Mouse (Mus musculus) heart, postnatal 14 days (tissue): ENCODE data around the gene Qdpr. TPM values are rescaled to one million over a fixed set of nuclear protein-coding genes. Genes with fewer than 3 reads are reported as not detected.

ENCODE experiments used
- DNase-seq, 2 experiments: peaks; one replicate each; pipeline ENCODE4 v3.0.0; 2021 to 2022
- intact Hi-C: fragments of 180-260 bp; cut with DNase I; formaldehyde crosslinking; loops from one replicate; pipeline ENCODE4 v1.15.1; 2025
- long read RNA-seq, 2 experiments: library from polyadenylated mRNA; stranded (forward); transcript quantifications; one replicate each; pipeline ENCODE4 v2.0.0; 2021
- total RNA-seq, 2 experiments: library from RNA; stranded (reverse); gene quantifications; 2 replicates each; pipeline ENCODE4 v1.2.3; 2021

Gene Qdpr
- total RNA-seq = 10 to 100 TPM; 69.2 to 73.7 TPM
- long read RNA-seq, experiment 1, transcript Qdpr-201 (7 exons, 1,380 nt) = major isoform, 84 of 91 reads
- long read RNA-seq, experiment 1, partial matches to known transcripts = 4 of 91 reads
- long read RNA-seq, experiment 1, other reads (novel, unspliced or antisense) = 2 of 91 reads
- long read RNA-seq, experiment 2, transcript Qdpr-201 (7 exons, 1,380 nt) = major isoform, 51 of 54 reads
- long read RNA-seq, experiment 2, partial matches to known transcripts = 0 of 54 reads
- long read RNA-seq, experiment 2, other reads (novel, unspliced or antisense) = 3 of 54 reads

DNA sequence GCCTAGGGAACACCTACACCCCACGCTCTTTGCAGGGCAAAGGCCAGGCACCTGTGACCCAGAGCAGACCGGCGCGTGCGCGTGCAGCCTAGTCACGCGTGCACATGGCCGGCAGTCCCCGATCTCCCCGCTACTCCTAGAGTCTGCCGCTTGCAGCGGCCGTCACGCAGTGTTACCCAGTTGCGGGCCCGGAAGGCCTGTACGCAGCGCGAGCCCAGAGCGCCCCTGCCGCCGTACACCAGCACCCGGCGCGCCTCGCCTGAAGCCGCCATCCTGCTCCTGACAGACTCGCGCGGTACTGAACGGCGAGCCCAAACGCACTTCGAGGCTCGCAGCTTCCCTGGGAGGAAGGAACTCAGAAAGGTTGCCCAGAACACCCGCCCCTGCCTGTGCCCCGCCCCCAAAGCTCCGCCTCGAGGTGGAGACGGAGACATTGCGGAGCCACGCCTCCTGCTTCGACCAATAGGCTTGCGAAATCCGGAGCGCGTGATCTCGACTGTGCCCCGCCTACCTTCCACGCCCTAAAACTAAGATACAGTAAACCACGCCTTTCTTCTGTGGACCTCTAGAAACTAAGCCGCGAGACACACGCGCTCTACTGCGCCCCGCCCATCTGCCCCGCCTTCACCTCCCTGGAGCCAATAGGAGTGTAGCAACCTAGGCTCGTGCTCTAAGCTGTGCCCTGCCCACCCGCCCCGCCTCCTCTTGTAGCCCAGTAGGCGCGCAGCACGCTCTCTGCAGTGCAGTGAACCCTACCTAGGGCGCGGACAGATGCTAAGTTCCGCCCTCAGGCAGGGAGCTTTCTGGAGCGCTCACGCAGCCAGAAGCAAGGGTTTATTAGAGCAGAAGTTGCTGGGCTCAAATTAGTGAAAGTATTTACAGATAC is at the start of gene Qdpr:
Qdpr (minus strand) TSS at position 406 of the 886 bp plus-strand sequence.
- intact Hi-C loops = loop anchor here (2.0 kb wide), 2 partner anchors 43 to 71 kb away; partner anchors contain the start of genes Lap3 and Med28
- peak; percentile 95 for DNase-seq

DNA sequence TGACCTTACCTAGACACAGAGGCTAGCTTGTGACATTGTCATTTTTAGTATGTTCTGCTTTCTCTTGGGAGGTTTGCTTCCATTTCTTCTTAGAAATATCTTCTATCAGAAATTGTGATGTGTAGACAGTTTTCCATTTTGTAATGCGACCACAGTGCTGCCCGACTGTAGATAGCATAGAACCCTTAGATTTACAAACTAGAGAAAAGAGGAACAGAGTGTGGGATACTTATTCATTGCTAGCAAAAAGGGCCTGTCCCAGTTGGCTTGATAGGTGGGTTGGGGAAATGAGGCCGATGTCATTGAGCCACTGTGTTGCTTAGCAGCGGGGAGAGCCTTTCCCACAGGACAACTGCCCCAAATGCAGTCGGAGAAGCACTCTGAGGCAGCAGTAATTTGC is 47.5 kb upstream of the Qdpr start:
- intact Hi-C loops = no loop called here
- no peak for DNase-seq

DNA sequence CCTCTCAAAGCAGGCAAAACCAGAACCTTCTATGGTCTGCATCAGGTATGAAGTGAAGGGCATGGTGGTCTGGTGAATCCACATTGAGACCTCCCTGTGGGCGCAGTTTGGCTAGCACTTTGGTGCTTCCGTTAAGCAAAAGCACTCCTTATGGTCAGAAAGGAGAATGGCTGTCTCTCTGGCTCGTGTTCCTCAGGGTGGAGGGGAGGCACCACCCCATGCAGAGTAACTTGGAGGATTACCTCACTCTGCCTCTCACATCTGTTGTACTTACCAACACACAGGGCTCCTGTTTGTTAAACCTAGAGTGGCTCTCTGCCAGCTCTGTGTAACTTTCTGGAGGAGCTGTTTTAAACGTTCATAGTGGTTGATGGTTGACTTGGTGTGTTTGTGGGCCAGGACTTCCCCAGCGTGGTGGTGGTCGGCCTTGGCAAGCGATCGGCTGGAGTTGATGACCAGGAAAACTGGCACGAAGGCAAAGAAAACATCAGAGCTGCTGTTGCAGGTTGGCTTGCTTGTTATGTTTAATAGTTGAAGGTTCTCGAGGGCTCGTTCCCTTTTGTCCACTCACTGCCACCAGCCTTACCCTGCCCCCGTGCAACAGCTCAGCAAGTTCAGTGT is 47.0 kb upstream of the Qdpr start:
- DNase-seq = no peak
- intact Hi-C loops = no loop called here

DNA sequence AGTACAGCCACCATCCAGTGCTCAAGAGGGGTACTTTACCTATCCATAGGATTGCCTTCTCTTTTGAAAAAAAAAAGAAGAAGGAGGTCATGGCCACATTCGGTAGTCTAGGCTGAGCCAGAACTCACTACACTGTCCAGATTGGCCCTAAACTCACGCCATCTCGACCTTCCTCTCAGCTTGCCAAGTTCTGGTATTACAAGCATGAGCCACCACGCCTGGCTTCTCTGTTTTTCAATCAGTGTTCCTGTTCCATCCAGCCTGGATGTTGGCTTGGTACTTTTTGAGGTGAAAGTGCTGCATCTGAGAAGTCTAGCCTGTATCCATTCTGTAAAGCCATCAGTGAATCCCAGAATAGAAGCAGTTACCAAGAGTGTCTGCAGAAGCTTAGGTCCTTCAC is 46.4 kb upstream of the Qdpr start:
- intact Hi-C loops = no loop called here
- no peak for DNase-seq

DNA sequence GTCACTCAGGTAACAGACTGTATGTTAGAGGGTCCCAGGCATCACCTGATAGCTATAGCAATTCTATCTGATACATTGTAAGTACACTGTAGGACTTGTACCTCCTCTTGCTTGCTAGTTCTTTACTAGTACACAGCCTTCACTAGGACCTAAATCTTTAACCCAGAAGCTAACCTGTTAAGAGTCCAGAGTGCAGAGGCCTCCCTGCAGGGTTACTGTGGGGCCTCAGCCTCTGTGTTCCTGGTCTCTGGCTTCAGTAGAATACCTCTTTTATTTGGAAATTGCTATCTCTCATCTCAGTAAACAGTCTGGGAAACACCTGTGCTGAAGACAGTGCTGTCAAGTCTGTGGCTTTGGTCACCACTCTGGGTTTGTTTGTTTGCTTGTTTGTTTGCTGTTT is 46.0 kb upstream of the Qdpr start:
- no peak for DNase-seq
- intact Hi-C loops = no loop called here

DNA sequence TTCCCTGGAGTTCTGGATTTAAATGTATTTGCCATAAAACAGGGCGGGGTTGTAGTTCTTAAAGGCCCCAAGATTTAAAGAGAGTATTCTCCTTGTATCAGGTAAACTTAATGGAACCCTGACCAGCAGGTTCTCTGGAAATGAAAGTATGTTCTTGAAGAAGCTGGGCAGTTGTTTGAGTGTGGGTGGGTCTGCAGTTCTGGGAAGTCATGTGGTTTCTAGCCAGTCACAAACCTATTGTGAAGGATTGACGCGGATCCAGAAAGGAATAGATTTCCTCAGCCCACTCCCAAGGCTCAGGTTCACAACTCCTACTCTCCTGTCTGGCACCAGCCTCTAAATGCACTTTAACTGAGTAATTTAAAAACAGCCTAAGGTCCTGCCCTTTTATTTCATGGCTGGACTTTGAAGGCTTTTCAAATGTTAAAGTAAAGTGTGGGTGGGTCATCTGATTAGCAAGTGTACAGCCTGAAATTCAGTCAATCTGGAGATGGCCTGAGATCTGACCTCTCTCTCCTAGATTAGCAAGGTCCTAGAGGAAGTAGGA is 45.5 kb upstream of the Qdpr start:
- DNase-seq = no peak
- intact Hi-C loops = loop anchor here (2.0 kb wide), 1 partner anchor 21 kb away; no protein-coding TSS in a partner anchor

DNA sequence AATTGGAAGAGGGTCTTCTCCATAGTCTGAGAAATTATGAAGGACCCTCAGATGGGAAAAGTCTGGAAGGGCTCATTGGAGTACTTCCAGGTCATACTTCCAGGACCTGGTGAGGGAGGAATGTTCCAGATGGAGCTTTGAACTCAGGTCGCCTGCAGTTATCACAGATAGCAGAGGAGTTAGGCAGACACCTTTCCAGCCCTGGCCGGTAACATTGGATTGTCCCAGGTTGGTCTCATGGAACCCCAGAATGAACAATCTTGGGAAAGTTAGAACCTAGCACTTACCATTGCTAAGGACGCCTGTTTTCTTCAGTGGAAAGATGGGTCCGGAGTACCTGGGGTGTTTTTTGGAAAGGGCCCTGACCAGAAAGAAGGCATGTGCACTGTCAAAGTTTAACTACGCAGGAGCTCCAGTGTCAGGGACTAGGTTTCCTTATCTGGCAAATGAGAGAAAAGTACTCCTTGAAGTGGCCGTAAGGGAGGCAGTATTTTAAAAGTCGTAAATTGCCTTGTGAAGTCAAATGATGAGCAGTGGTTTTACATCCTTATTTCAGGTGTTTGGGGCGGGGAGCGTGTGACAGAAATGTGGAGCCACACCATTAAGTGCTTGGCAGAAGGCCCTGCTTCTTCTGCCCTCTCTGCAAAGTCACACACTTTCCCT is 44.2 kb upstream of the Qdpr start:
- DNase-seq = no peak
- intact Hi-C loops = loop anchor here (2.0 kb wide), 1 partner anchor 23 kb away; no protein-coding TSS in a partner anchor

DNA sequence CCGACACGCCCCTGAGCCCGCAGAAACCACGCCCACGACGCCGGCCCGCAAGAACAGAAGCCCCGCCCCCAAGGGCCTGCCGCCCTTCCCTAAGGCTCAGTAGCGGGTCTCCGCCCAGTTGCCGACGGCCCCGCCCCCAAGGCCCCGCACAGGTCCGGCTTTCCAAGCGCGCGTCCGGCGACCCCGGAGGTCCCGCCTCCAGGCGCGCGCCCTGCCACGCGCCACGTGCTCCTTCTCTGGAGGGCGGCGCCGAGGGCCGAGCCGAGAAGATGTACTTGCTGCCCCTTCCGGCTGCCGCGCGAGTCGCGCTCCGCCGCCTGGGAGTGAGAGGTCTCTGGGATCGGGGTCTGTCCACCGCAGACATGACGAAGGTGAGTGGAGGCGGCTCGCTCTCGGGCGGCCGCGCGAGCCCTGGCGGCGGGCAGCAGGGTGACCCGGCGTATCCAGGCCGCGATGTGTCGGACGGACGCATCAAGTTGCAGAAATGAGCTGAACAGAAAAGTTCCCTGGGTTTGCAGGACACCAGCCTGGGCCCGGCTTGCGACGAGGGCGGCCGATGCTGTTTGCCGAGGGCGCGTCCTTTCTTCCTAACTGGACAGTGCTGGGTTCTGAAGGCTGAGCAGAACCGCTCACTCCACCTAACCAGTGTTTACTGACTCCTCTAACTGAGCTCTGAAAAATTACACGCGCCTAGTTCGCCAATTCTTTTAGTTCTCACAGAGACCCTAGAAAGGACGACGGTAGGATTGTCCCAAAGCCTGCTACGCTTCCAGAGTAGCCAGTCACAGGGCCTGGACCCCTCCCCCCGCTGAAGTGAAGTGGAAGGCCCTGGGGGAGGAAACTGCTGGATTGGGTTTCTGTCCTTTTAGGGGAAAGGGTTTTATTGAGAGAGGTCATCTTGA is 43.4 kb upstream of the Qdpr start, which contains the start of gene Lap3:
Lap3 (plus strand) TSS at position 184 of the 902 bp plus-strand sequence.
- intact Hi-C loops = loop anchor here (2.0 kb wide), 2 partner anchors 23 to 43 kb away; partner anchors contain the start of gene Qdpr
- peak; percentile 100 for DNase-seq

DNA sequence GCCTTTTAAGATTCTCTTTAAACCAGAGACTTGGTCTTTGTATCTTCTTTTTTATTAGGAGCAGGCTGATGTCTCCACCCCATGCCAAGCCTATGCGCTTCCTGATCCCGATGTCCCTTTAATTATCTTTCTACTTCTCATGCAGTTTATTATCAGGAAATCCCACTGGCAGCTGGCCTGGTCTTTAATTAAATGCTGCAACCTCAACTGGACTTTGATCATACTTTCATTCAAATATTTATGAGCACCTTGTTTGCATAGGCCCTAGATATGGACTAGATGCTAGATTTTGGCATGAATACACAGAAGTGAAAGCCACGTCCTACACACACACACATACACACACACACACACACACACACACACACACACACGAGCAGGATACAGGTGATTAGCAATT is 41.7 kb upstream of the Qdpr start:
- DNase-seq = no peak
- intact Hi-C loops = loop anchor here (2.0 kb wide), 1 partner anchor 41 kb away; the partner anchor contains the start of gene Qdpr

DNA sequence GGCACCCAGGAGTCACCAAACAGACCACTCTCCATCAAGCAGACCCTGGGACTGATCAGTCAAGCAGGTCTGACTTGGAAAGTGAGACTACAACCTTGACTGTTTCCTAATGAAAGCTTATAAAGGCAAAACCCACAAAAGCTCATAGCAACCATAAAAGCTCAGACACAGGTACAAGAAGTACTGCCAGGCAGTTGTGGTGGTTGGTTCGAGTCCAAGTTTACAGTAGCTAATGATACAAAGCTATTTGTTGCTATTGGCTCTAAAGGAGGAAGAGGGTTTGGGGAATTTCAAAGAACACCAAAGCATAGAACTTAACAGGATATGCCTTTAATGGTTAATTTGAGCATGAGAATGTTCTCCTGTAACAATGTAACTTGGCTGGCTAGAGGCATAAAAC is 33.6 kb upstream of the Qdpr start:
- intact Hi-C loops = no loop called here
- DNase-seq = no peak

DNA sequence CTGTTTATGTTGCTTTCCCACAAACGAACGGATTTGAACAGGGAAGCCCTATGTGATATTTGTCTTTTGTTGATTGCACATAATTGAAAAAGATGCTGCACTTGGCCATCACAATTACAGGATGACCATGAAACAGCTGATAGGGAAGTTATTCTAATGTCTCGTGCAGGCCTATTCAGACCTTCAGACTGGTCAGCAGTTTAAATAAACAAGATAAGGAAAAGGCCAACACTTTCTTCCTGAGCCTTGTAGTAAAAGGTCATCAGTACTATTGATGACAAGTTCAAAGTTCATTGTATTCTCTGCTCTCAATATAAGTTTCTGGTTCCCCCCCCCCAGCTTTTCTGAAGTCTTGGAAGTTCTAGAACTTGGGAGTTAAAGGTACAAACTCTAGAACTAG is 32.6 kb upstream of the Qdpr start:
- DNase-seq = no peak
- intact Hi-C loops = no loop called here

DNA sequence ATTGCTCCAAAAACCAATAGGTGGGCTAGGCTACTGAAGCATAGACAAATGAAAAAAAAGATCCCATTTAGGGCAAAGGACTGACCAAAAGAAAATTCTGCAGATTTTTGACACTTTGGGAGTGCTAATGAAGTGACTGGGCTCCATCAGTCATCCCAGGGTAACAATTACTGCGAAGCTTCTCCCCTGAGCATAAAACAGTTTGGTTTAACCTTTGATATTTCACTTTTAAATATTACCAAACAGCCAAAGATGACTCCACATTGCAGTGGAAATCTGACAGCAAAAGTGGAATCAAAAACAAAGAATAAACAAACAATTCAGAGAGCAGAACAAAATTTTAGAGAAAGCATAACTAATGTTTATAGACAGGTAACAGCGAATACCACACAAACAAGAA is 31.1 kb upstream of the Qdpr start:
- intact Hi-C loops = no loop called here
- DNase-seq = no peak

DNA sequence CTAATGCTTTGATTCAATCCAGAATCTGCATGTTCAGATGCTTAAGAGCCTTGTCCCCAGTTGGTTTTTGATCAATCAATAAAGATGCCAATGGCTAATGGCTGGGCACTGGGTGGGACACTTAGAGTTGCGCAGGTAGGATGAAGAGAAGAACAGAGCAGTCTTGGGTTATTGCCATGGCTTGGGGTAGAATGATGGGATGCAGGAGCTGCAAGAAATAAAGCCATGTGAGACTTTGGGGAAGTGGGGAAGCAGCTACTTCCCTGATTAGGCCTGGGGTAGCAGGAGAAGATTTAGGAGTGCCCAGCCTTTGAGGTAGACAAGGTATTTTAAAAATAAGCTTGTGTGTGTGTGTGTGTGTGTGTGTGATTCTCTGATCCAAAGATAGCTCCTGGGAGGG is 30.0 kb upstream of the Qdpr start:
- intact Hi-C loops = no loop called here
- no peak for DNase-seq

DNA sequence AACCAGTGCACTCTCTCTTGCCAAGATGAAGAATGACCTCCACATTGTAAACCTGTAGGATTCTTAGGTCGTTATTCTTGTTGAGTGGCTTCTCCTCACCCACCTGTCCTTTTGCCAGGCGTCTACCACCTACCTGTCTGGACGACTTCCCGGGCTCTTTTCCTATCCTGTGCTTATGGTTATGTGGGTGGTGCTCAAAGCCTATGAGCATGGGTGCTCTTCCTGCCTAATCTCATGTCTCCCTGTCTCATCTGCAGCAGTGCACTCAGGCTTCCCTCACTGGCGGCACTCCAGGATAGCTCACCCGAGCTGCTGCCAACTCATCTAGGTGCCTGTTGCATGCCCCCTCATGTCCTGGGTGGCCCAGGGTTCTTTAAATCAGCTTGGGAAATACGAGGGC is 27.6 kb upstream of the Qdpr start:
- no peak for DNase-seq
- intact Hi-C loops = no loop called here

DNA sequence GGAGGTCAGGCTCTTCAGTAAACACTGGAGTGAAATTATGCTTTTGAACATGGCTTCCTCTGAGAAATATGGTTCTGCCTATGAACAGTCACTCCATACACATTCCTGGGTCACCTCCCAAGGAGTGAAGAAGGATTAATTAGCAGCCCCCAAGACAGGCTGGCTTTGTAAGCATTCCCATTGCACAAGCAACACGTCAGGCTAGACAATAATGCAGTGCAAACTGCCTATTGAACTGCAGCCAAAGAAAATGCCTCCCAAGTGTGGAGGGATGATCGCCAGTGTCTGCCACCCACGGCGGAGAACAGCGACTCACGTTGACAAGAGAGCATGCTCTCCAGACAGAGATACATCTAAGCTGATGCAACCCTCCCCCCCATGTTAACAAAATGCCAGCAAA is 26.3 kb upstream of the Qdpr start:
- no peak for DNase-seq
- intact Hi-C loops = no loop called here

DNA sequence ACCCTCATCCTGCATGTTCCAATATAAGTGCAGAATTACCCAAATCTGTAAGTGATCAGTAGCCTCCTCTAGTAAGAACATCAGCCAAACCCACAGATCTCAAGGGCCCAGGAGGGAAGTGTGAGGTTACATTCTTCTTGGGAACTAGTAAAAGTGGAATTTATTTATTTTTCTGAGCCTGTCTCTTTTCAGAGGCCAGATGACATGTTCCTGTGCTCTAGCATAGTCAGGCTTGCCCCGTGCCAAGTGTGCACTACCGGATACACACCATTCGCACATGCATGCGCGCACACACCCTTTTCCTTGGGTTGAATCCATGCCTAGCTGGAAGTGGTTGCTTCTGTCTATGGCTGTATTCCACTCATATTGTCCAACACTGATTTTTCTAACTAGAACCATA is 25.7 kb upstream of the Qdpr start:
- intact Hi-C loops = loop anchor here (2.0 kb wide), 1 partner anchor 193 kb away; the partner anchor contains the start of gene Ncapg
- no peak for DNase-seq

DNA sequence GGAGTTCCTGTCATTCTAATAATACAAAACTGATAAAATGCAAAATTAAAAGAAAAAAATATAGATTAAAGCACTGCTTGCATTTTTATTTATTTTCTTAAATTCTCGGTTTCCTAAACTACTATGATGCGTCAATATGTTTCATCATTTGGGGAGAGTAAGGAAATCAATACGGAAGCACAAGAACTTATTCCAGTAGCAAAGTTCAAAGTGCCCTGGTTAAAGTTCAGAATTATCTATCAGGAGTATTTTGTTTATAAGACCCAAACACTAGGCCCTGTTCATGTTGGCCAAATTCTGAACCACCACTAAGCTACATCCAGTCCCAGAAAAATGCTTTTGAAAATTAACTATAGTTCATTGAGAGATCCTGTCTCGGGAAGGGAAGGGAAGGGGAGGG is 24.7 kb upstream of the Qdpr start:
- intact Hi-C loops = loop anchor here (2.0 to 5.0 kb wide), 2 partner anchors 194 to 873 kb away; partner anchors contain the start of gene Ncapg
- DNase-seq = no peak

DNA sequence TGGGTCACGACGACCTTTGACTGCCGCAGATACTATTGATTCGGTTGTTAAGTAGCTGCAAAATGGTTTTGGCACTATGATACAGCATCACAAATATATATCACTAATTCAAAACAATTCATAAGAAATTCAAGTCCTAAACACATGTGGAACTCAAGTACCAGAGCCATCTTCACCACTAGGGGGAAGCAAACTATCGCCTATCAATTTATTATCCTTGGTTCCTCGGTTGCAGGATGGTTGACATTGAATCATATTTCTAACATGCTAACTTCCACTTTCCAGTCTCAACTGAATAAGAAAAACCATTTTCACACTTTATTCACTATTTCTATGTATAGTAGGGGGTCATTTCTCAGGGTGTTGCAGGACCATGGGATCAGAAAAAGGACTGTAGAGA is 24.2 kb upstream of the Qdpr start:
- intact Hi-C loops = loop anchor here (2.0 to 5.0 kb wide), 2 partner anchors 195 to 873 kb away; partner anchors contain the start of gene Ncapg
- DNase-seq = peak; percentile 17 to 58

DNA sequence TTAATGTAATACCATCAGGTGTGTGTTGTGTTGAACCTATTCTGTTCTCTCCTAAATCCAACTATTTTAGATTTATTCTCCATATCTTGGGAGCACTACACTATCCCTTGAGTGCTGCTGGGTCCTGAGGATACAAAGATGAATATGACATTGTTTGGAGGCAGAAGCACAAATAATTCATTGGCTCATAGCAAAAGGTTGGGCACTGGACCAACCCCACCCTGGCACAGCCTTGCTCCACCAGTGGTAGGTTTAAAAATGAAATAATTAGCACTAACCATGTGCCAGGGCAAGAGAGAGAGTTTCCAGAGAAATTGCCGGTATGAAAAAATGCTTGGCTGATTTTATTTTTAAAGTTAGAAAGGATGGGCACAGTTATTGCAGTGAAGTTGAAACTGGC is 23.5 kb upstream of the Qdpr start:
- no peak for DNase-seq
- intact Hi-C loops = loop anchor here (5.0 kb wide), 1 partner anchor 874 kb away; no protein-coding TSS in a partner anchor
